Mouse (Mus musculus) adrenal gland, postnatal 14 days (tissue): ENCODE measurements around the gene Wdr81. TPM values are rescaled to one million over a fixed set of nuclear protein-coding genes. Genes with fewer than 3 reads are reported as not detected.
"Not testable (repeated sequence)": the region's sequence is repeated elsewhere in the genome, so short reads cannot be mapped to it uniquely, and the experiment has no call there.

Experiments
- DNase-seq: peaks from one replicate; pipeline ENCODE4 v3.0.0; 2021; ENCODE audit warnings: mixed read lengths
- total RNA-seq: library from RNA; stranded (reverse); gene quantifications from 2 replicates; pipeline ENCODE4 v1.2.3, GENCODE M21; 2021

Wdr81 gene
- total RNA-seq, 1 experiment from 2014 or later = 16.5 TPM

DNA sequence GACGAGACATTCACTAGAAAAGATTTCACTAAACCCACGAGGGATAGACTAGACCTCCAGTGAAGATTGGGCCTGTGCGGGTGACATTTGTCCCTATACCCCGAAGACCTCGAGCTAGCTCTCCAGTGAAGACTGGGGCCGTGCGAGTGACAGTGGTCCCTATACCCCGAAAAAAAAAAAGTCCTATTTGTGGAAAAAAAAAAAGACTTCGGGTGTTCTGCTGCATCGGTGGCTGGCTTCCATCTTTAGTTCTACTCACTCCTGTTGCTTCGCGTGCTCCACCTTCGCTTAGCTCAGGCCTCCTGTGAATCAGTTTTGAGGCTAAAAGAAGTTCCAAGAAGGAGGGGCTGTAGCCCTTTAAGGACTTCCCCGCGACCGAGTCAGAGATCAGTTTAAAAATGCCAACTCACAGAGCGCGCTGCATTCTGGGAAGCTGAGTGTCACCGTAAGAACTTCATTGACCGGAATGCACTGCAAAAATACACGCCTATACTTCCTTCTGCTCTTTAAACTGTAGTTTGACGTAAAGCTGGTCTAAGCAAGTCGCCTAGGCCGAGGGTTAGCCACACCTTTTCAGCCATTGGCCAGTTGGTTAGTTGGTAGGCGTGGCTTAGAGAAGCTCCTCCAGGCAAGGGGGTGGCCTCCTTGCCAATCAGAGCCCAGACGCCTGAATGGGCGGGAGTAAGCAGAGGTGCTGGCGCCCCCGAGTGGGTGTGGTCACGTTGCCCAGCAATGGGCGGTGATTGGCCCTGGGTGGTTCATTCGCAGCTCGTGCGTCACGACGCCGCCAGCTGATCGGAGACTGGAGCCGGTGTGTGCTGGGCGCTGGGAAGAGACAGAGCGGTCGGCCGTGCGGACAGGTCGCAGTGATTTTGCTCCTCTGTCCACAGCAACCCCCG, 6.6 kb upstream of the Wdr81 start, which contains the start of gene Tlcd2:
TSS of gene Tlcd2 (plus strand) at position 872 of the 899 bp plus-strand sequence.
- peak; percentile 100 for DNase-seq

DNA sequence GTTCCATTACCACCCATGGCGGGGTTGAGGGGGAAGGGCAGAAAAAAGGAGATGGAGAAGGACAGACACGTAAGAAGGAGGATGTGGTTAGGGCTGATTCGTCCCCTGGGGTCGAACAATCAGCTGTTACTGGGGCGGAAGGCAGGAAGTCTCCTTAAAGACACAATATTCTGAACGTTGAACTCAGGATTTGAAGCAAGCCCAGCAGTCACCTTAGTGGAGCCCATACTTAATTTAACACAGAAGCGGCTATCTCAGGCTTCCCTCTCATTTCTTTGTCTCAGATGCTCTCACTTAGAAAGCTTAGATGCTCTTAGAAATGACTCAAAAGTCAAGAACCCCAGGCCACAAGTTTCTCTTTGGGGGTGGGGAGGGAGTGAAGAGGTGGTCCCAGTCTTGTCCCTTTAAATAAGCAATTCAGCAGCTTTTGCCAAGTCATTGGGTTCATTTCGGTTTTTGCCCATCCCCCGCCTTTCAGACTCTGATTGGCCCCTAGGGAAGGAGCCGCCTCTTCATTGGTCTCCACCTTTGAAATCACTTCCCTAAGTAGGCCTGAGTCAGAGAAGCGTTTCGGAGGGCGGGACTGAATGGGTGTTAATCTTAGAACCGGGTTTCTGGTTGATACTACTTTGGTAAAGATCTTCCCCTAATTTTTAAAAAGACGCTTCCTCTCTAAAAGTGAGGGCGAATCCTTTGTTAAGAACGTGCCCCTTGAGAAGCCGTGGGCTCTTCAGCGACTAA, 5.8 kb upstream of the Wdr81 start:
- peak; percentile 94 for DNase-seq

DNA sequence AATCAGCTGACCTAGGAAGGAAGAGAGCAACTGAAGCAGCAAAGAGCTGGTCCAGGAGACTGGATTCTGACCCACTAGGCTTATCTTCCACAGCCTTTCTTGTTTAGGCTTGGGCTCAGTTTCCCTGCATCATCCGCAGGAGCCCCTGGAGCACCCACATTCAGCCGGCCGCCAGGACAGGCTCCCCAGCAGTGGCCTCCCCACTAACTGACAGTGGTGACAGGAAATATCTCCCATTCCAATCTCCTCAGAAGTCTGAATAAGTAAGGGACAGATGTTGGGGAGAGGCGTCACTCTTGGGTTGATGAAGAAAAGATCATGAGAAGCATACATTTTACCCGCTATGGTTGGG, 5.2 kb upstream of the Wdr81 start:
- DNase-seq = no peak

DNA sequence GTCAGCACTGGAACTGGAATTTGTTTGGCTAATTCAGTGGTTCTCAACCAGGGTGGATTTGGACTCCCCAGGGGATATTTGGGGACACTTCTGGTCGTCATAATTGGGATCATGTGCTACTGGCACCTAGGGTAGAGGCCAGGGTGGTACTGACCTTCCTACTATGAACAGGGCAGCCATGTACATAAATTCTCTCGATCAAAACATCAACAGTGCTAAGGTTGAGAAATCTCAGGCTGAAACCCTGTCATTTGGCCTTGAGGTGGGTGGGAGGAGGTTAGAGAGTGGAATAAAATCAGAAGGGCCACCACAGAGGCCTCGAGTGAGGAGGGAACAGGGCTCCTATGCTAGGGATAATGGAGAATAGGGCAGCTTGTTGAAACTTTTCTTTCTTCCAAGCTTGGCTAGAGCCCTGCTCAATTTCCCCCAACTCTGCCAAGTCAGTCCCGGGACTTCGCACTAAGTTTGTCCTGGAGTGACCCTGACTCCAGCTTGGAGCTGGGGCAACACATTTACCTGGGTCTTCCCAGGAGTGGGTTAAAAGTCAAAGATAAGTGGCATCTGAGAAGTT, 4.7 kb upstream of the Wdr81 start:
- DNase-seq = peak; percentile 66

DNA sequence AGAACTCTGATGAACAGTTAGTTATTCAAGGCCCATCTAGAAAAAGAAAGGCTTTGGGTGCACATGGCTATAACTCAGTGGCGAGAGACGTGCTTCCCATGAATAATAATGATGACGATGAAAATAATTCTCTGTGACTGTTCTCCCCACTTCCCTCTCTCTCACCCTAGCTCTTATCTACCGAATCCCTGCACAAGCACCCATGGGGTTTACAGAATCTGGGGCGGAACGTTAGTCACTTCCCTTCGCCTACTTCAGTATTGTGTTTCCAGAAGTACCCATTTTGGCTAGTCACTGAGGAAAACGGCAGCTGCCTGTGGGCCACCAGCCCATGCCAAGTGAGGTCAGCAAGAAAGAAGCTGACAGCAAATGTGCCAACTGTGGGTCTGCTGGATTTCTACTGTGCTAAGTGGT, 4.1 kb upstream of the Wdr81 start:
- no peak for DNase-seq

DNA sequence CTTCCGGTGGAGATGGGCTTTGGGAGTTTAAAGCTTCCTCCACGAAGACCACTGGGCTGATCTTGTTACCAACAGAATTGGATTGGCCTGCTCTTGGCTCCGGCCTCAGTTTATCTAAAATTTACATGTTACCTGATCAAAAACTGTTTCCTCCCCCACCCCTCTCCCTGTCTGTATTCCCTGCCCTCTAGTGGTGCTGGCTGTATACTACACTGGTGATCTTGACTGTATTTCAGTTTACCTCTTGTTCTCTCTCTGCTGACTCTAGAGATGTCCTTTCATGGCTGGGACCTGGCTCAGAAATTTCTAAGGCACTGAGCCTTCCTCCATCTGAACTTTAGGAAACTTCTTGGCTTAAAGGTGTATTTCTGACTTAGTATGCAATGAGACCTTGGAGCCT, 3.7 kb upstream of the Wdr81 start:
- DNase-seq = peak; percentile 45

DNA sequence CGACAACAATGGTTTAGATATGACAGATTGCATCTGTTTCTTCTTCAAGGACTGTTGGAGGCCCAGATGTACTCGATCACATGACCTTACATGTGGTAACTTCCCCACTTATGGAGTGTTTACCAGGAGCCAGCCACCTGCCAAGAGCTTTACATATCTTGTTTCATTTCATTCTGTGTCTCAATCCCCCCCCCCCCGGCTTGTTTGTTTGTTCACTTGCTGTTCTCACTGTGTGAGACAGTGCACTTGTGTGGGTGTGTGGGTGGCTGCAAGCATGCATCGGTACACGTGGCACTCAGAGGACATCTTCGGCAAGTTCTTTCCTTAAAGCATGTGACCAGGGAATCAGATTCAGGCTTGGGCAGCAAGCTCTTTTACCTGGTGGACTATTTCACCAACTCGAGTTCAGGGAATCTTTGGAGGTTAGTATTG, 1.9 kb upstream of the Wdr81 start:
- DNase-seq = no peak

GRCm38 (mm10) chr11:75455971-75456370, 1.5 kb upstream of the Wdr81 start:
- not testable (repeated sequence) for DNase-seq

DNA sequence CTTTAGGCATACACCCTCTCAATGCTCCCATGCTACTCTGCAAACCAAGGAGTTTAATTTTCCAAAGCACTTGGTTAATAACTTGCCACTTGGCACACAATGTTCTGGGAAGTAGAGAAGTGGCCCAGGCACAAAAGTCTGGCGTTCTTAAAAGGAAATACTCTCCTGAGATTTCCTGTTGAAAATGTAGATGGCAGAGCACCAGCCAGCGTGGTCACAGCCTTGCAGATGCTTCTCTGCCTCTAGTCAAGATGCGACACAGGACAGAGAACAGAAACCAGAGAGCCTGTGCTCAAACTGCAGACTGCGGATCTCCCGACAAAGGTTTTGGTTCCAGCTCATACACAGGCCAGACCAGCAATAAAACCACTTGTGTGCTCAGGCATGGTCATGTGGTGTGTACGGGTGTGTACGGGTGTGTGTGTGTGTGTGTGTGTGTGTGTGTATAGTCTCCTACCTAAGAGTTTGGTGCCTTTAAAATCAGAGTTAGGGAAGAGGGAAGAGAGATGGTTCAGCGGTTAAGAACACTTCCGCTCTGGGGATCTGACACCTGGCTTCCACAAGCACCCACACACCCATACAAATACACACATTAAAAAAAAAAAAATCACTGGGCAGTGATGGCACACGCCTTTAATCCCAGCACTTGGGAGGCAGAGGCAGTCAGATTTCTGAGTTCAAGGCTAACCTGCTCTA, 672 bp upstream of the Wdr81 start:
- peak; percentile 43 for DNase-seq

DNA sequence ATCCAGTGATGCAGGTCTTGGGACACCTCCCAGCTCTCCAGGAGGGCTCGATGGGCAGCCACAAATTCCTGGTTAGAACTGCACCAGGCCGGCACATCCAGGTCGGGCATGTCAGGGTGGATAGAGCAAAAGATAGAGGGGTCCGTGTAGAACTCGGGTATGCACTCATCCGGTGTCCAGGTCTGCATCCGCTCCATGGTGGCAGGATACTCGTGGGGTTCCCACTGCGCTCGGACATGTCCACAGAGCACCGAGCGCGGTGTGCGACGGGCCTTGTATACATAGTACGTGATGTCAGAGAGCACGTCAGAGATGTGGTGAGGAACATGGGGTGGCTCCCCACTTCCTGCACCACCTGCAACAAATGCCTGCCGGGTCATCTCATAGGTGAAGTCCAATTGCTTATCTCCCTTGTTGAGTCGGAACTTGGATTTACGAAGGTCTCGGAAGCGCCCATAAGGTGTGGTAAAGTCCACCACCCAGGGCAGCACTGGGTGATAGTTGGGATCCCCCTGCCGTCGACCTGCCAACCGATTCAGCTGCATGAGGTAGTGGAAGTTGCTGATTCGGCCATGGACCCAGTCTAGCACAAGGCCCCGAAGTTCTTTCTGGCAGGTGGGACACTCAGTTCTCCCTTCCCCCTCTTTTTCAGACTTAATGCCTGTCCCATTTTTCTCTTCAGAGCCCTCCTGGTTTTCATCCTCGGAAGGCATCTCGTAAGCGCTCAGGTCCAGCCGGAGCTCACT, 1.5 kb downstream of the Wdr81 start:
- DNase-seq = no peak

- DNase-seq = no peak
Measured at GRCm38 (mm10) chr11:75452081-75452480, 2.4 kb downstream of the Wdr81 start.

DNA sequence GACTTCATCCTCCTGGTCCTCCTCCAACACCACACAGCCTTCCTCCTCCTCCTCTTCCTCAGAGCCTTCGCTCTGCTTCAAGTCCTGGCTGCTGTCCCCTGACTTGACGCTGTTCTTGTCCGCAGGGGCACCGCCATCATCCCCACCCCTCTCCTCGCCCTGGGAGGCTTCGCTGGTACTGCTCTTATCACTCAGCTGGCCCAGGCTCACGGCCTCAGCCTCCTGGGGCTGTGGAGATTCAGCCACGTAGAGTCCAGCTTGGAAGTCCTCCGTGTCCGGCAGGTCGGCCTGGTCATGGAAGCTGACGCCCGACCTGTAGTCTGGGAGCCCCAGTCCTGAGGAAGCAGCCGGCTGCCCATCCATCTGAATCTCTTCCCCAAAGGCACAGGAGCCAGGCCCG, 3.6 kb downstream of the Wdr81 start:
- no peak for DNase-seq

GRCm38 (mm10) chr11:75450304-75450908, 4.1 kb downstream of the Wdr81 start:
- no peak for DNase-seq

DNA sequence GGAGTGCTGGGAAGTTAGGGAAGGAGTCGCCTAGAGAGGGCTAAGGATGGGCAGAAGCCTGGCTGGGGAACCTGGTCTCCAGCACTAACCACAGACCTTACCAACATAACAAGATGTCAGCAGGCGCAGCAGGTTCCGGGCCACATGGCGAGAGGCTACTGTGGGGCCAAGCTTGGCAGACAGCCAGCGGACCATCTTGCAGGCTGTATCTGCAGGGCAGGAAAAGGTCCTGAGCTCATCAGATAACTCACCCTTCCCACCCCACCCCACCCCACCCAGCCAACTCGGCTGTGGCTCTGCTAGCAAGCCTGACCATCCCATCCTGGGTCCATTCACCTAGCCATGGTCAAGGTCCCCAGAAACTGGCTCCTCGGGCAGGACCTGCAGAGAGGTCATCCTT, 4.8 kb downstream of the Wdr81 start:
- DNase-seq = no peak

- no peak for DNase-seq
Measured at GRCm38 (mm10) chr11:75448575-75448974, 5.9 kb downstream of the Wdr81 start.

GRCm38 (mm10) chr11:75443711-75444110, 10.8 kb downstream of the Wdr81 start:
- no peak for DNase-seq

DNA sequence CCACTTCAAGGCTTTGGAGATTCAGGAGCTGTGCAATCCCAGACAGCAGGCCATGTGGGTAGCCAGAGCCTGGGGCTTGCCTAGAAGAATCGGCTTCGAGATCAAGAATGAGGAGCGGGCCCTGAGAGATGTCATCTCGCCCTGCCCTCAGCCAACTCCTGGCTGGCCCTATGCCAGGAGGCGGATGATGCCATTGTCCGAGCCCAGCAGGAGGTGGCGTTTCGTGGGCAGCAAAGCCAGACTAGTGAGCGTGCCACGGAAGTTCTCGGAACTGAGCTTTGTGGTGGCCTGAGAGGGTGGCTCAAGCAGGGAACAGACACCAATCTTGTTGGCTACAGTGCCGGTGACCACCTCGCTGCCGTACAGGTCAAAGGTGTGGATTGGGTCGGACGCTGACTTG, 12.9 kb downstream of the Wdr81 start:
- DNase-seq = no peak

DNA sequence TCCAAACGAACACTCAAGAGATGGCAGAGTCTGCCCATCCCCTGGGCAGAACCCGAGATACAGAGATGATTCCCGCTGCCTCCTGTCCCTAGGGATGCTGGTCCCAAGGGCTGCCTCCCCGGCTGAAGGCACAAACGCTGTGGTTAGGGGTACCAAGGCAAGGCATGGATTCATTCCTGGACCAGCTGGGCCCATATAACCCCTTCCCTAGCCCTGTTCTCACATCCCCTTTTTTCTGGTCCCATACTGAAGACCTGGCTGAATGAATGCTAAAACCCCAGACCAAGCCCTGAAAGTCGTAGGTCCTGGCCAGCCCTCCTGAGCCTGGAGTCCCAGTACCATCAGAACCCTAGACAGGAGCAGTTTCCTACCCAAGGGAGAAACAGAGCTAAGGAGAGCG, 13.5 kb downstream of the Wdr81 start:
- DNase-seq = no peak

GRCm38 (mm10) chr11:75439951-75440350, 14.6 kb downstream of the Wdr81 start:
- DNase-seq = no peak

DNA sequence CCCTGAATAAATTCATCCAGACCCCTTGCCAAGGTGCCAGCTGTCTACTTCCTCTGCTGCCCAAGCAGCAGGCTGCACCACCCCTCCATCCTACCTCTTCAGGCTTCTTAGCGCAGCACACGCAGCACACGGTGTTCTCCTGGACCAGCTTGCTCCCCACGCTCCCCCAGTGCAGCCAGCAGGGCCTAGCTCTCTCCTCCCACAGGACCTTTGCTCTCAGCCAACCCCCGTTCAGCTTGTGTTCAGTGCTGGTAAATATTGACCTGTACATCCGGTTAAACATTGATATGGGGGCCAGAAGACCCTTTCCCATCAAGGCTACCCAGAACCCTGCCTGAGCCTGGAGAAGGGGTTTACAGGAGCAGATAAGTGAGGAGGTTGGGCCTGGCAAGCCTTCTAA, 15.2 kb downstream of the Wdr81 start, which contains the start of gene Serpinf2:
TSS of gene Serpinf2 (minus strand) at position 229 of the 400 bp plus-strand sequence.
- DNase-seq = no peak

DNA sequence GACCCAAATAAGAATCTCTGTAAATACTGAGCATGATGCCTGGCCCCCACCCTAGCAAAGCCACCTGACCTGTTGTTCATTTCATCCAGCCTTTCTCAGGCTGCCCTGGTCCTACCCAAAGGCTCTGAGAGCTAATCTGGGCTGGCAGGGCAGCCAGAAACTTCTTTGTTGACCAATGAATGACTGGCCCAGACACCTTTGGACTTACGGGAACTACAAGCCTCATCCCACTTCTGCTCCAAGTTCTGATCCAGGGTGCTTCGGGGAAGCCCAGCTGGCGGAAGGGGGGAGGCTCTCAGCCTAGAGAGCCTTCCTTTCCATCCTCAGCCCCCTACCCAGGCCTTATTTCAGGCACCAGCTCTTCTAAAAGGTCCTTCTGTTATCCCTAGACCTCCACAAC, 15.7 kb downstream of the Wdr81 start:
- no peak for DNase-seq
